Mouse (Mus musculus) hindlimb bud, embryonic 11.5 days (tissue): ENCODE measurements around the gene Ralgapb.
"Not testable (repeated sequence)": the region's sequence is repeated elsewhere in the genome, so short reads cannot be mapped to it uniquely, and the experiment has no call there.

ENCODE experiments used
- DNase-seq: peaks from one replicate; pipeline ENCODE4 v3.0.0-alpha.2; 2012; ENCODE audit warnings: low read depth, low spot score; ENCODE audit errors: extremely low spot score

Ralgapb gene

GRCm38 (mm10) chr2:158397140-158397539 lies 12.5 kb upstream of the Ralgapb start:
- DNase-seq = not testable (repeated sequence)

DNA sequence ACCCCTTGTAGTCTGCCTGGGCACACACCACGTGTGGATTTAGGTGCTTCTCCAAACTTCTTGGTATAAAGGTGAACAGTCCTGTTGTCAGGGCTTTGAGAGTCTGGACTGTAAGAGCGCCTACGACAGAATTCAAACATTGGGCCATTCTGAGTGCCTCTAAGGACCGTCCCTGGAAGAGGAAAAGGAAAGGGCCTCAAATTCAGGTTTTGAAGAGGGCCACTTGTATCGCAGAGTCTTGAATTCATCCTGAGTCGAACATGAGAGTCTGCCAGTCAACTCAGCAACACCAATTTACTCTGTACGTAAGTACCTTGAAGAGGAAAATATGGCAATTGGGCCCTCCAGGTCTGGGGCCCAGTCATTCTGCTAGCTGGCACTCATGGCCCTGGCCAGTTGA lies 6.7 kb upstream of the Ralgapb start:
- DNase-seq = no peak

- DNase-seq = no peak
These were observed 552 bp upstream of the Ralgapb start for GRCm38 (mm10) chr2:158408997-158409594.

DNA sequence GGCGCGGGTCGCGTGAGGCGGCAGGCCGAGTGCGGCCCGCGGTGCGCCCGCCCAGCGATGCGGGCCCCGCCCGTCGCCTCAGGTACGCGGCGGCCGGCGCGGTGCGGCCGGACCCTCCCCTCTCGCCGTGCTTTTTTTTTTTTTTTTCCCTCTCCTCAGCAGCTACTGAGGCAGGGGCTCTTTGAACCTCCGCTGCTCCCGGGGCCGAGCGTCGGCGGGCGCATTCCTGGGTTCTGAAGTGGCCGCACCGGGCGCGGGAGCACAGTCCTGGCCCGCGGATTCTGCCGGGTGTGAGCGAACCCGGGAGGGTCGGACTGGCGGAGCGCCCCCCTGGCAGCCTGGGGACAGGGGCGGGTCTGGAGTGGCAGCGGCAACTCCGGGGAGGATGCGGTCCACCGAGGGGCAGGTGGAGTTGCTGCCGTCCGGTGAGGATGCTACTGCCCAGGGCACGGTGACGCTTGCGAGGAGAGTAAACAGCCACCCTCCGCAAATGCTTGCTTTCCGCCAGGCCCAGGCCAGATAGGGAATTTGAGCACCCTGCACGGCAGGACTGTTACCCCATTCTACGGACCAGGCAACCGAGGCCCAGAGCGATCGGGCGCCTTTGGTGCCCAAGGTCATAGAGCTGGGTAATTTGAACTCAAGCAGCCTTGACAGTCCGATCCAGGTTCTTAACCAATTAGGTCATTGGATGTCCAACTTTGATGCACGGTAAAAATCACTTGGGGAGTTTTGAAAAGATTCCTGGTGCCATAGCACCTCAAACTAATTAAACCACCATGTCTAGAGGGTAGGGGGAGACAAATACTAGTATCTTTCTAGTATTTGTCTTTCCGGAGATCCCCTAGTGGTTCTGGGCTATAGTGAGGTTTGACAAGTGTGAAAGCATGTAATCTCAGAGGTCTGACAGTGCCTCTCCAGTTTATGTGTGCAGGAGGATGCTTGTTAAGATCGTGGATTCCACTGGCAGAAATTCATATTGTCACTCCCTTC lies 670 bp downstream of the Ralgapb start:
- DNase-seq = no peak

DNA sequence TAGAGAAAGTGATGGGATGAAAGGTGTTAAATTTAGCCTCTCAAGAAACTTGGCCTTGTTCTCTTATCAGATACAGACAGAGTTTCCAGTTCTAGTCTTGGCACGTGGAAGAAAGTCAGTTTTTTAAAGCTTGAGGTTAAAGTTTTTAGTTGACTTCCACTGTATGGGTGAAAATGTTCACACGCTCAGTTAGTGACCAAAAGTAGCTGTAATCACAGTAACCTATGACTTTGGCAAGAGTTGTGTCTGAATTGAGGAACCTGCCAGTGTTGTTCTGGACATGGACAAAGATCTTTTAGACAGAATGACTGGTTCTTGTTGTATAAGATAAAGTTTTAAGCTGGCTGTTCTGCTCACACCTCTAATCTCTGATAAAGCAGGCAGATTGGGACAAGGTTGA lies 3.6 kb downstream of the Ralgapb start:
- no peak for DNase-seq

DNA sequence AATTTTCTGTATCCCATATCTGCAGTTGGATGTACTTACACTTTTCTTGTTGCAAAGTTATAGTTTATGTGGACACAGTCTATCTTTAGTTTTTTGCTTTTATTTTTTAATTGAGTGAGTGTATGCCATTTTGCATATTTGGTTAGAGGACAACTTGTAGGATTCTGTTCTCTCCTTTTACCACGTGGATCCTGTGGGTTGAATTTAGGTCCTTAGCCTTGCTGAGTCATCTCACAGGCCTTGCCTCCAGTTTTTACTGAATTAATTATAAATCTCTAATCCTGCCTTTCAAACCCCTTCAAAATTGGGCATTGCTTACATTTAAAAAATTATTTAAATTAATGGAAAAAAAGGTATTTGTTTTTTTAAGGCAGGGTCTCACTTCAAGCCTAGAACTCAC lies 6.2 kb downstream of the Ralgapb start:
- DNase-seq = no peak

GRCm38 (mm10) chr2:158418663-158419062 lies 9.0 kb downstream of the Ralgapb start:
- no peak for DNase-seq

DNA sequence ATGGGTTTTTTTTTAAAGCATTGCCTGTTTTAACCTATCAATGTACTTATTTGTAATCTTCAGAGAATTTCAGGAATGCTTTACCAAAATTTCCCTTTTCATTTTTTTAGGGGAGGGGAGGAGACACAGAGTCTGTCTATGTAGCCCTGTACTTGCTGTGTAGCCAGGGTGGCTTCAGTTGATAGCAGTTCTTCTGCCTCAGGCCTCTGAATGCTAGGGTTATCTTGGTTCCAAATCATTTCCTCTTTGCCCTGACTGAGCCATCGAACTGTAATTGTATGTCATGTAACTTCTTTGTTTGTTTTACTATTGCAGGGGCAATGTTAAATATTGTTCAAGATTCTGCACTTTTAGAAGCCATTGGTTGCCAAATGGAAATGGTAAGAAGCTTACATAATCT lies 36.2 kb downstream of the Ralgapb start:
- no peak for DNase-seq

- DNase-seq = no peak
These were observed 40.2 kb downstream of the Ralgapb start for GRCm38 (mm10) chr2:158449845-158450244.

GRCm38 (mm10) chr2:158456451-158456850 lies 46.8 kb downstream of the Ralgapb start:
- DNase-seq = no peak

DNA sequence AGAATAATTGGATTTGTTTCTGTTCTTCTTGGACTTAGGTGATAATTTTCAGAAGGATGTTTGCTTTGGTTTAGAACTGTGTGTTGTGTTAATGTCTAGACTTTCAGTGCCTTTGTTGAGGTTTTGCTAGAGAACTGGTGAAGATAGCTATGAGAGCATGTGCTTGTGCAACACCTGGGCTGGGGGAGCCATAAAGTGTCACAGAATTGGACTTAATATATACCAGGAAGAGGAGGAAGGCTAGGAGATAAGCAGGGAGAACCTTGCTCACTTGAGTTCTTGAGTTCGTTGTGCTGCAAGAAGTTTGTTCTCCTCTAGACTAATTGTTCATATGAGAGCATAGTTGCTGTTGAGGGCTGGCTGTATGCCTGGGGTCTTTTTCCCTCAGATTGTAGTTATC lies 48.0 kb downstream of the Ralgapb start:
- no peak for DNase-seq

- no peak for DNase-seq
These were observed 52.8 kb downstream of the Ralgapb start for GRCm38 (mm10) chr2:158462450-158462849.

- no peak for DNase-seq
These were observed 64.5 kb downstream of the Ralgapb start for GRCm38 (mm10) chr2:158474159-158474558.

GRCm38 (mm10) chr2:158477640-158478039 lies 68.0 kb downstream of the Ralgapb start:
- DNase-seq = no peak

DNA sequence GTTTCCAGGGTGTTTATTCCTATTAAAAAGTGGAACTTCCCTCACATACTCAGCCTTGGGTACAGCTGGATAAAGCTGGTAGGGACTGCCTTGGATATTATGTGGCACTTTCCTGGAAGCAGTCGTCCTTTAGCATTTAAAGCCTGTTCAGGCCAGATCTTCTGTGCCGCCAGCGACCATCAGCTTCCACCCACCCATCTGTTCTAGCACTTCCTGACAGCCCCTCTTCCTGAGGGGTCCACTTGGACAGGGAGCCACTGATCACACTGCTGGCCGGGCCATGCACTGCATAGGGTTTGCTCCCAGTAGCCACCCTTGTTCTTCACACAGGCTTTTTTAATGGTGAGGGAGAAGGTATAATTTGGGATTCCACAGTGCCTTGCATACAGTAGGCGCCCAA lies 88.8 kb downstream of the Ralgapb start:
- DNase-seq = no peak

GRCm38 (mm10) chr2:158501836-158502812 lies 92.5 kb downstream of the Ralgapb start, which contains the start of gene Adig:
Adig (plus strand) TSS chr2:158502612.
- DNase-seq = no peak

- DNase-seq = no peak
These were observed 93.6 kb downstream of the Ralgapb start for GRCm38 (mm10) chr2:158503226-158503625.

GRCm38 (mm10) chr2:158503671-158504070 lies 94.0 kb downstream of the Ralgapb start:
- DNase-seq = no peak

DNA sequence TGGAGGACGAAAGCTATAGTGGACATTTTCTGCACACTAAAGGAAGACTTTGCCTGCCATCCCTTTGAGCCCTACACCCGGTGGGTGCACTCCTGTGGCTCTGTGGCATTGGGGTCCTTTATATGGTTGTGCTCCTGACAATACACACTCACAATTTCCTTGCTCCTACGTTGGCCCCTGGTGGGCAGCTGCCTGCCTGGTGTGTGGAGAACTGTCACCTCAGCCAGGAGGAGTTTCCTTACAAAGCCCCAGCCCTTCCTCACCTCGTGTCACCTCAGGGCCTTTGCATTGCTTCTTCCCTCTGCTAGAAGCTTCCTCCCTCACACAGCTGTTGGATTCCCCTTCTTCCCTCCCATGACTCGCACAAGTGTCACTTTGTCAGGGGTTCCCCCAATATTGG lies 96.8 kb downstream of the Ralgapb start:
- no peak for DNase-seq

DNA sequence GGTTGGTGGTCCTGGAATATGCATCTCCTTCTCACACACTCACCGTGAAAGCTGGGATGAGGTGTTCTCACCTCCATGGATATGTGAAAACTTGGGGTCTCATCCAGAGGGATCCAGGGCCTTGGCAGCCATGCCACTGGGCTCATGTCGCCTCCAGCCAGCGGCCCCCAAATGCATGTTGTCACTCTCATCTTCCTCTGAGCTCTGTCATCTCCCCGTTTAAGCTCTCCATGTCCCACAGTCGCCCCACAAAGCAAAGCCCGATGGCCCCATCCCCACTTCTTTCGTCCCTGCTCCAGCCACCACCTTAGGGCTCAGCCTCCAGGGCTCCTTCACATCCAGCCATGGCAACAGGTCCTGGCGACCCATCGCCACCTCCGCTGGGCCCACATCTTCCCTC lies 97.4 kb downstream of the Ralgapb start:
- no peak for DNase-seq

GRCm38 (mm10) chr2:158510665-158511064 lies 101.0 kb downstream of the Ralgapb start:
- DNase-seq = no peak
